ENCODE assay signal across 10 mouse cellular contexts in genomic region chr1:87786251-87786650, GRCm38 (mm10). TPM values are rescaled to one million over a fixed set of nuclear protein-coding genes. Genes with fewer than 3 reads are reported as not detected.
DNase-seq lines count a peak whose midpoint lies in the region; ATAC-seq lines count a peak whose summit lies in the region.
"Had no signal": no experiment of that assay in that cellular context is flagged by ENCODE, and none has a peak within 500 bp of the region (broad histone marks: within the 10 kb centered on the region; RNA-seq: fewer than 3 reads in every experiment).

No protein-coding gene starts in this region.

- DNase-seq in heart, adult 18-20 months, result peak; percentile 22 to 30
- no peak for DNase-seq in heart, embryonic 10.5 days (ENCODE audit: low spot score)
- peak; percentile 76 for DNase-seq in heart, postnatal 4 days
- DNase-seq in lung, postnatal 14 days, result peak; percentile 65
- no peak for DNase-seq in adrenal gland, adult 8-10 months

- H3K27ac ChIP-seq in heart, embryonic 10.5 days, result no peak overlapping the region
- H3K27ac ChIP-seq in brown adipose tissue, adult 24 weeks (replicated peaks; ENCODE audit: low read depth, low read length), result peak overlapping the region; percentile 52

- H3K27me3 ChIP-seq in heart, embryonic 10.5 days (ENCODE audit: insufficient read depth, poor library complexity, severe bottlenecking), result no peaks in the 10 kb centered on the region
- H3K27me3 ChIP-seq: CH12.LX had no signal

- no peaks in the 10 kb centered on the region for H3K4me1 ChIP-seq in heart, embryonic 10.5 days
- peaks cover 8% of the 10 kb centered on the region; the same call in 1 of the 2 replicates for H3K4me1 ChIP-seq in brown adipose tissue, adult 24 weeks (ENCODE audit: control insufficient read depth, insufficient read depth, insufficient read length, low read length)

- no peak overlapping the region for H3K4me3 ChIP-seq in heart, embryonic 10.5 days
- no peak overlapping the region for H3K4me3 ChIP-seq in brown adipose tissue, adult 24 weeks (ENCODE audit: insufficient read depth, low read depth, low read length)
- H3K4me3 ChIP-seq: myocyte had no signal

- no peaks in the 10 kb centered on the region for H3K9me3 ChIP-seq in heart, embryonic 10.5 days

- ATAC-seq in CD4-positive, CD25-positive, alpha-beta regulatory T cell, adult 4 months, result no peak
- no peak for ATAC-seq in activated CD4-positive, CD25-positive, alpha-beta regulatory T cell, adult 4 months

- H3K36me3 ChIP-seq in heart, embryonic 10.5 days, result peaks cover 89% of the 10 kb centered on the region

- WGBS in heart, embryonic 10.5 days, result 89% methylated on average over 7 of the region's 7 CpGs

RNA-seq across cellular contexts. Expression of gene Sag, which starts 17.2 kb away (rescaled TPM):
- under 1 TPM; 0.15 to 0.33 TPM for total RNA-seq in heart, adult 18-20 months (2021)
- 1.9 and 2.0 TPM in 2 replicates for polyA plus RNA-seq in heart, embryonic 10.5 days (2016; fragmentation: Nextera tagmentation; extraction: Ambion mirVana)
- 0.59 and 1.4 TPM in 2 replicates for polyA plus RNA-seq in brown adipose tissue, adult 24 weeks (2012; ENCODE audit: insufficient read depth, insufficient read length, missing spikeins)
- under 1 TPM; 0.33 to 0.45 TPM for total RNA-seq in heart, postnatal 4 days (2021)
- 1 to 10 TPM; 6.2 to 6.4 TPM for polyA plus RNA-seq in CD4-positive, CD25-positive, alpha-beta regulatory T cell, adult 4 months (2017; shearing (Covaris generic))
- polyA plus RNA-seq in activated CD4-positive, CD25-positive, alpha-beta regulatory T cell, adult 4 months (2017; shearing (Covaris generic)), result 1 to 10 TPM; 2.7 to 5.4 TPM
- total RNA-seq in adrenal gland, adult 8-10 months (2022), result 1 to 10 TPM; 2.6 to 4.7 (median 2.9) TPM

RNA-seq across cellular contexts. Expression of gene Atg16l1, which starts 30.6 kb away (rescaled TPM):
- 10 to 100 TPM; 27.8 to 32.3 TPM for total RNA-seq in heart, adult 18-20 months (2021)
- polyA plus RNA-seq in heart, embryonic 10.5 days (2016; fragmentation: Nextera tagmentation; extraction: Ambion mirVana), result 32.1 and 33.5 TPM in 2 replicates
- 17.4 and 18.2 TPM in 2 replicates for polyA plus RNA-seq in brown adipose tissue, adult 24 weeks (2012; ENCODE audit: insufficient read depth, insufficient read length, missing spikeins)
- total RNA-seq in heart, postnatal 4 days (2021), result 10 to 100 TPM; 26.7 to 28.7 TPM
- 10 to 100 TPM; 20.4 to 21.8 TPM for polyA plus RNA-seq in CD4-positive, CD25-positive, alpha-beta regulatory T cell, adult 4 months (2017; shearing (Covaris generic))
- 10 to 100 TPM; 14.7 to 18.7 TPM for polyA plus RNA-seq in activated CD4-positive, CD25-positive, alpha-beta regulatory T cell, adult 4 months (2017; shearing (Covaris generic))
- 10 to 100 TPM; 30.1 to 46.9 (median 34.6) TPM for total RNA-seq in adrenal gland, adult 8-10 months (2022)

Comparison
In these comparisons a context has a peak if more than half of its experiments do, and no peak if none do; other contexts are left out.
1. DNase-seq: peak in heart, adult 18-20 months (2 of 2), heart, postnatal 4 days (single experiment) and lung, postnatal 14 days (single experiment); none in heart, embryonic 10.5 days (single experiment) and adrenal gland, adult 8-10 months (single experiment).